Mouse (Mus musculus) inflammation-experienced regulatory T-cells (primary cell): ENCODE measurements around the gene Gabra1. TPM values are rescaled to one million over a fixed set of nuclear protein-coding genes. Genes with fewer than 3 reads are reported as not detected.

Experiments
- polyA plus RNA-seq, 2 experiments: library from polyadenylated mRNA; unstranded; fragments of 100-300 nt; shearing (Covaris generic); gene quantifications; one replicate each; pipeline ENCODE4 v1.2.1; 2017

Gene Gabra1
- polyA plus RNA-seq, result 1 to 10 TPM in 1 of 2 experiments, under 1 TPM in 1; 0.40 to 1.4 TPM

GRCm38 (mm10) chr11:42182825-42183152, at the start of gene Gabra1:
Gabra1 (minus strand) TSS chr11:42182930.

Other genes with a start within 250 kb of the Gabra1 start
- 1 to 10 TPM in 1 of 2 experiments, not detected in 1; 2.1 TPM for gene Gabrg2, start 182.1 kb downstream of the Gabra1 start, polyA plus RNA-seq
- under 1 TPM in 1 of 2 experiments, not detected in 1; 0.29 TPM for gene Gabra6, start 138.1 kb upstream of the Gabra1 start, polyA plus RNA-seq
- gene Gabrb2, start 236.8 kb upstream of the Gabra1 start, polyA plus RNA-seq, result 1 to 10 TPM in 1 of 2 experiments, not detected in 1; 1.1 TPM